Mouse (Mus musculus): ENCODE measurements around the gene Cdkn1c.

- TF ChIP-seq CTCF (conservative IDR thresholded peaks at IDR 0.05; ENCODE audit: low read length) (no peak), NANOG (IDR thresholded peaks at IDR 0.05; ENCODE audit: borderline replicate concordance, low read length) (no peak)
Measured at GRCm38 (mm10) chr7:143433331-143433730, 27.5 kb downstream of the Cdkn1c start.

Measured in E14TG2a.4 (cell line).